Mouse (Mus musculus): Measurements from ENCODE around the gene Chn1.
A peak's percentile ranks its signal among the peaks of the same experiment; 100 is the strongest.

Chn1 gene

DNA sequence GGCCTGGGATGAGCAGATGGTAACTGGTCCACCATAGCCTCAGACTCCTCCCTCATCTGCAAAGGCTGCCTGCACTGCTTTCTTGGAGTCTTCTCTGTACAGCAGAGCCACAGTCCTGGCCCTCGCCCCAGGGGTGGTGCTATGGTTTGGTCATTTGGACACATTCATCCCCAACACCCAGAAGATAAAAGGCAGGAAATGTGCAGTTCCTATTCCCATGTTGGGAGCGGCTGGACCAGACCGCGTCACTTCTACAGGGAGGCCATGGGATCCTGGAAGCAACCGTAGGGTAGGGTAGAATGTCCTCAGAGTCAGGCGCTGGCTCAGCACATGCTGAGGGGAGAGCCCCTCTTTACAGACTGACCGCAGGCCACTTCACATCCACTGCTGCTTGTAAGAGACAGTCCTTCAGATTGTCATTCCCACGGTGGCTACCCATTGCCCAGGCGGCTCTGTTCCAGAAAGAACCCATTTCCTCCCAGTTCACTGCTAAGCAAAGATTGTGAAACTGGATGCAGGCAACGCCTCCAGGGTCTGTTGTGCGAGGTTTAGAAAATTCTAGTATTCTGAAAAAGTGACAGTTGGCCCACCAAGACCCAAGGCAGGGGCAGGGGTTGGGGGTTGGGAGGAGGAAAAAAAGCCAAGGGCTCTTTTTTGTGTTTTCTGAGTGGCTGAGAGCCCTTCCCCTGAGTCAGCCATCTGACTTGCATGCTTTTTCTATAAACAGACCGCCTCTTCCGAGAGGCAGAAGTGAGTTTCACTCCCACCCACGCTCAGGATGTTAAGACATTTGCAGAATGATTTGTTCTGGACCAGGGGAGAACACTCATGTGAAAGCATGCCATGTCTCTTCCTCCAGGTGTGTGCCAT lies 182.7 kb downstream of the Chn1 start:
- DNase-seq (ENCODE audit: low read depth, low spot score) = peak; percentile 66

DNA sequence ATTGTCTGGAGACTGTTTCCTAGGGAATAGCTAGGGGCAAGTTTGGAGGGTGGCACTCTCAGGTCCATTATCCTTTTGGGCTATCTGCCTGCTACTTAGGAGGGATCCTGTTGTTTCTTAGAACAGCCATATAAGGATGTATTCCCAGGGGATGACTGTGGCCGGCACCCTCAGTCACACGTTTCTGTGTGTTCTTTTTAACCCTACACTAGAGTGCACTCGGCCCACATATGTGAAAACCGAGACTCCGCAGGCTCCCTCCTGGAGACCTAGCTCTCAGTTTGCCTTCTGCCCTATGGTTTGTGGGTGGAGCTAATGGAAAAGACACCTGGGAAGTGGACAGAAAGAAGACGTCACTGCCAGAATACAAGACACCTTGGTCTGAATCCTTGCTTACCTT lies 183.9 kb downstream of the Chn1 start:
- DNase-seq (ENCODE audit: low read depth, low spot score) = no peak

DNA sequence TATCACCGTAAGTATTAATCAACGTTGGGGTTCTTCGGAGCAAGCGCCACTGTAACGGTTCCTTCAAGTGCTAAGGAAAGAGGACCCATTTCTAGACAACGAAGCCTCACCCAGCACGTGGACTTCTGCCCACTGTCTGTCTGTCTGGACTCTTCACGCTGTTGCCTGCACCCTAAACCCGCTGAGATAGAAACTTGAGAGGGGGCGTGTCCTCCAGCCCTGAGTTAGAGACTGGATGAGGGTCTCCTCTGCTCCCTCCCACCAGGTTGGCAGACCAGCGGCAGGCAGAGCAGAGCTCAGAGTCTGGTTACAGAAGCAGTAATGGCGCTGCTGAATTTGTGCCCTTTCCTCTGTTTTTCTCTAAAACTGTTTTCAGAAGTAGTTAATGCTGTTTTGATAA lies 185.0 kb downstream of the Chn1 start:
- DNase-seq (ENCODE audit: low read depth, low spot score) = no peak

DNA sequence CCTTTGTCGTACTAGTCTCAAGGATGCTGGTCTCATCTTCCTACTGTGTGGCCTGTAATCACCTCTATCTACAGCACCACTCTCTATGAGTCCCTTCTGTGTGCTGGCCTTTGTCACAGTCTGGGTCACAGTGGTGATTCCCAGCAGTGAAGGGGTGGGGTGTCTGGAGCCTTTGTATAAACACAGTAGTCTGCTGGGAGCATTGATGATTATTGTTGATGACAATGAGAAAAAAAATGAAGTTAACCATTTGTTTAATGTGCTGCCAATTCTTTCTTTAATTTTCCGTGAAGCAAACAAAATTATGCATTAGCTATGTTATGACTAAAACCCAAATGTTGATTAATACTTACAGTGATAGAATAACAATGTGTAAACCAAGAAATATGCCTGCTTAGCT lies 186.2 kb downstream of the Chn1 start:
- no peak for DNase-seq (ENCODE audit: low read depth, low spot score)

DNA sequence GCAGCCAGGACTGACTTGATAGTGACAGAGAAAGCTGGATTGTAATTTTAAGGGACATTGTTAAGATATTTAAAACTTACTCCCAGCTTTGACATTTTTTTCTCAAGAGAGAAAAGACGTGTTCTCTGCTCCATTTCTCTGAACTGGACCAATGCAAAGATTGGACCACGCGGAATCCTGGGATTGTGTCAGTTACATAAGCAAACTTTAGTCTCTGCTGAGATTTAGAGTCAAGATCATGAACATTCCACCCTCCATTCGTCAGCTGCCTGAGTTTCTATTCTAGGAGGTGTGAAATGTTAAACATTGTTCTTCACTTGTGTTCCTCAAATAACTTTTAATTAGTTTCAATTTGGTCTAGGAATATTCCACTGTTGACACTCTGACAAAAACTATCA lies 188.0 kb downstream of the Chn1 start:
- DNase-seq (ENCODE audit: low read depth, low spot score) = no peak

DNA sequence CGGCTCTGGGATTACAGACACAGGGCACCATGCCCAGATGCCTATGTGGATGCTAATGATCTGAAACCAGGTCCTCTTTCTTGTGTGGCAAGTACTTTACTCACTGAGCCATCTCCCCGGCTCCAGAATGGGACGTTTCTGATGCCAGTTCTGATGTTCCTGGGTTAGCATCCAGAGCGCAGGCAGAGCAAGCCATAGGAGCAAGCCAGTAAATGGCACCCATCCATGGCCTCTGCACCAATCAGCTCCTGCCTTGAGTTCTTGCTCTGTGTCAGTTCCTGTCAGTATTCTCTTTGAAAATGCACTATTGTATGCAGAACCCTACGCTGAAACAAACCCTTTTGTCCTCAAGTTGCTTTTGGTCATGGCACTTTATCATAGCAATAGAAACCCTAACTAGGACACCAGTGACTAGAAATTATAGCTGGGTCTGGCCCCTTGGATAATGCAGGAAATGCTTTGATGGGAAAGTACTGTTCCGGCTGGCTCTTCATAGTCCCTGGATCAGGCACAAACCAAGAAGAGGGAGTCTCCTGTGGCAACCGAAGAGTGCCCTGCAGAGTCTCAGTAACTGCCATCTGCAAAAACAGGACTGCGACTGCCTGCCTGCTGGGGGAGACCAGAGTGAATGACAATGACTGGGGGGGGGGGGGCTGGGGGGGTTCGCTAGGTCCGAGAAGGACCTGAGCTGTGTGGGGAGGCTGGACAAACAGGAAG lies 188.6 kb downstream of the Chn1 start:
- DNase-seq (ENCODE audit: low read depth, low spot score) = no peak

DNA sequence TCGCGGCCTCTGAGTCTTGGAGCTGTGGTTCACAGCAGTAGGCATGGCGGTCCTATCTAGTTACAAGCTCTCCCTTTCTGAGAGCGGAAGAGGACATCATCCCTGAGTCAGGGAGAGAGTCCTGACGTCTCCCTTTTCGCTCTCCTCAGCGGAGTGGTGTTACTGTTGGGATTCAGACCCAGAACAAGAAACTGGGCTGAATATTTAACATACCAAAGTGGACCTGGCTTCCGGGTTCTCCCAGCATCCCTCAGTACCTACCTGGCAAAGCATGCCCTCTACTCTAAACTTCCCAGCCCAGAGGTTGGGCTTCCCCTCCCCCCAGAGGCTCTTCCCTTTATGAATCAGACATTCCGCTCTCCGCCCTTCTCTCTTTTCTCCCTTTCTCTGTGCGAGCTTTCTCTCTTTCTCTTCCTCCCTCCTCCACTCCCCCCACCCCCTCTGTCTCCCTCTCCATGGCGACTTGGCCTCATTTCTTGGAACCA lies 189.8 kb downstream of the Chn1 start:
- DNase-seq (ENCODE audit: low read depth, low spot score) = peak; percentile 35

DNA sequence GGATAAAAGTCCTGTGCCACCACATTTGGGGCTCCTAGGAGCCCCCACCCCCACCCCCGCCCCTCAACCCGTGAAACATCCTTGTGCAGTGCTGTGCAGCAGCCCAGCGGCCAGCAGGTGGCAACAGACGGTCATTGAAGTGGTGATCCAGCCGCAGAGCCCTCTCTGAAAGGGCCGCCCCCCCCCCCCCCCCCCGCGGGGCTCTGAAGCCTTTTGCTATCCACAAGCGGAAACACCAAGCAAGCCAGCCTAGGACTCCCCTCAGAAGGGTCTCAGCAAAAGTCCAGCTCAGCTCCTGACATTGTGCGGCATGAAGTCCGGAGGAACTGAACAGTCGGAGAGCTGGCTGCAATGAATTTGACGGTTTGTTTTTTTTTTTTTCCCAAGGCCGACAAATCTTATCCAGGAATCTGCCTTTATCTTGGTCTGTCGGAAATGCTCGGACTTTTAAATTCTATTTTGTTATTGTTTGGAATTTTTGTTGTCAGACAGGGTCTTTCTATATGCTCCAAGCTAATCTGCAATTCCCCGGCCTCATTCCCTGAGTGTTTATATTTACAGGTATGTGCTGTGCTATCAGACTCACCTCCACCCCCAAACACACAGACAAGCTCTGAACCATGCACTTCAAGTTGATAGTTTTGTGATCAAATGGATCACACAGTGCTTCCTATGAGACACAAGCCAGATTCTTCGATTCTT lies 190.3 kb downstream of the Chn1 start:
- DNase-seq (ENCODE audit: low read depth, low spot score) = peak; percentile 76

DNA sequence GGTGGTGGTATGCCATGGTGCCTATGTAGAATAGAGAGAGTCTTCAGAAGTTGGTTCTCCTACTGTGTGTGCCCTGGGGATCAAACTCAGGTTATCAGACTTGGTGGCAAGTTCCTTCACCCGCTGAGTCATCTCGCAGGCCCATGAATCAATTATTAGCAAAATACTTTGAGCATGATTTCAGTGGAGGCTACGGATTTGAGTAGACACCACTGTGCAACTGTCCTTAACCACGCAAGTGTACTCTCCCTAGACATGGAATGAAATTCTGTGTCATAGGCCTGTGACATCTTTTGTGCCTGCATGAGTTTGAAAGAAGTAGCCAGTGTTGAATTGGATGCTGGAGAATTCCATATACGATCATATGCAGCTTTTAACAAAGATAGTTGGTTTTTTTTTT lies 194.4 kb downstream of the Chn1 start:
- no peak for DNase-seq (ENCODE audit: low read depth, low spot score)

DNA sequence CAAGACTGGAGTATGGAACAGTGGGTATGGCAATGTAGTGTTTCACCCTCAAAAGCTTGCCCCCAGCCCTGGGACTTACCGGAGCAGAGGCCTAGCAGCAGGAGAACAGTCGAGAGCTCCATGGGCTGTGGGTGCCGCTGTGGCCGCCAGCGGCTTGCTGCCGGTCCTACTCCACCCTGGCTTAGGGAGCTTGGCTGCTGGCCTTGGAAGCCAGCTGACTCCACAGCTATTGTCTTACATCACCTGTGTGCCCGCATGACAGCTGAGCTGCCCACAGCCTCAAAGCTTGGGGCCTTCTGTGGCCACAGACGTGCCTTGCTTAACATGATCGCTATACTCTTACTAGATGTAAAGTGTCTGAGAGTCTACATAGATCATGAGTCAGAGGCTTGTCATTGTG lies 195.0 kb downstream of the Chn1 start, which contains the start of gene Chrna1:
Gene Chrna1, minus strand, starts transcription at position 173 of the 400 bp plus-strand sequence.
- DNase-seq (ENCODE audit: low read depth, low spot score) = no peak

DNA sequence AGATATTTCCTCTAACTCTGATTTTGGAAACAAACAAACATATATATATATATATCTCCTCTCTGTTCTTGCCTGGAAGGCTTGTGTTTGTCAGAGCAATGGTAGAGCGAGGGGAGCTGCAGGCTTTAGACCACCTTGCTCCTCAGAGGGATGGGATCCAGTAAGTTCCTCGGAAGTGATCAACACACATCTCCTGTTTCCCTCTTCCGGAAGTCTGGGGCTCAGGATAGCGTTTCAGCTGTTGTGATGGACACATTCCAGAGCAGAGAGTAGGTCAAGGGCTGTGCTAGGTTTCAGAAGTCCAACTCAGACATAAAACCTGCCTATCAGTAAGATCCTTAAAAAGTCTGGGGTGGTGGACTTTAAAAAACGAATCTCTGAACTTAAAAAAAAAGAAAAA lies 196.0 kb downstream of the Chn1 start:
- no peak for DNase-seq (ENCODE audit: low read depth, low spot score)

DNA sequence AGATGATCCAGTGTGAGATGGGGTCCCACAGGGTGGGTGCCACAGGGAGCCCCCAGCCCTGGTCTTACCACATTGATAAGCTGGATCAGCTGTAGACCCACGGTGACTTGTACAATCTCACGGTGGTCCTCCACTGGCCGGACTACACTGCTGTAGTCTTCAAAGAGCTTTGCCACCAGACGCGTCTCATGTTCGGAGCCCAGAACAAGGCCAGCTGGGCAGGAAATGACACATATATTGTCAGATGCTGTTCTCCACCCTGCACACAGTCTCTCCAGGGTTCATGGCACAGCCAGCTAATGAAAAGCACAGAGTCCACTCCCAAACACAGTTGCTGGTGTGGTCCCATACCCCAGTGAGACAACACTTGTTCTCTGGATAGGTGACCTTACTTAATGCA lies 200.7 kb downstream of the Chn1 start:
- no peak for DNase-seq (ENCODE audit: low read depth, low spot score)

DNA sequence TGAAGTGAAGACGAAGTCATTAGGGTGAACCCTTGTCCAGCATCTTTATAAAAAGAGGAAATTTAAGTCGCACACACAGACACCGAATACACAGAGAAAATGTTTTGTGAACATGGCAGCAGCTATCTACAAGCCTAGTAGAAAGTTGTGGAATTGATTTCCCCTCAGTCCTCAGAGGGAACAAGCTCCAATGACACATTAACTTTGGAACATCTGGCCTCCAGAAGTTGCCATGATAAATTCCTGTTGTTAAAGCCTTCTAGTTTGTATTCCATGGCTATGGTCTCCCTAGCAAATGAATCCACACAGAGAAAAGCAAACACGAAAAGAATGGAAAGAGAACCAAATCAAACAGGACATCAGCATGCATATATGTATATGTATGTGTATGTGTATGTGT lies 201.6 kb downstream of the Chn1 start:
- no peak for DNase-seq (ENCODE audit: low read depth, low spot score)

DNA sequence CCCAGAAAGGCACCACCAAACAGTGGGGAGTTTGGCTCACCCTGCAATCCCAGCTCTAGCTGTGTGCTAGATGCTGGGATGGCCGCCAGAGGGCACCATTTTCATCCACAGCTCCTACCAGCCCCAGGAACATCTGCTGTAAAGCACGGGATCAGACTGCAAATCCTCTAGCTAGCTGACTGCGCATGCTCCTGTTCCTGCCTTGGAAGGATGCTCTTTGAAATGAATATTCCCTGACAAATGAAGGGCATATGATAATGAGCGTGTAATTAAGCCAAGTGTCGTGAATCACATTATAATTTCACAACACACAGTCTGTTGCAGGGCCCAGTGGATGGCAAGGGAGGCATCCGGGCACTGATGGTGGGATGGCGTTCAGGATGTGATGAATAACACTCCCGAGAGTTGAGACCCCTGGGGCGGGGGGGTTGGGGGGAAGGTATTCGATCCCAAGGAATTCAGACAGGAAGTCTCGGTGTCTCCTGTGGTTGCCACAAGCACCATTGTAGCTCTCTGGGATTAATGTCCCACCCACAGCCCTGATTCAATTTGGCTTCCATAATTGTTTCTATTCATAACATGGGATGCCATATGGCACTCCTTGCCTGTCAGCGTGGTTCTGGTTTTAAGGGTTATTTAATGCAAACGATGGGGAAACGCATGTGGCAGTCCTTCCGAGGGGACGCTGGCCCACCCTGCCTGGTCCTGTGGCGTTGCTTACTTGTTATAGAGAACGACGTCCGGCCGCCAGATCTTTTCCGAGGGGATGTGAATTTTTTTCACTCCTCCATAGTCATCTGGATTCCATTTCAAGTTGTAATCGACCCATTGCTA lies 202.4 kb downstream of the Chn1 start:
- peak; percentile 93 for DNase-seq (ENCODE audit: low read depth, low spot score)

DNA sequence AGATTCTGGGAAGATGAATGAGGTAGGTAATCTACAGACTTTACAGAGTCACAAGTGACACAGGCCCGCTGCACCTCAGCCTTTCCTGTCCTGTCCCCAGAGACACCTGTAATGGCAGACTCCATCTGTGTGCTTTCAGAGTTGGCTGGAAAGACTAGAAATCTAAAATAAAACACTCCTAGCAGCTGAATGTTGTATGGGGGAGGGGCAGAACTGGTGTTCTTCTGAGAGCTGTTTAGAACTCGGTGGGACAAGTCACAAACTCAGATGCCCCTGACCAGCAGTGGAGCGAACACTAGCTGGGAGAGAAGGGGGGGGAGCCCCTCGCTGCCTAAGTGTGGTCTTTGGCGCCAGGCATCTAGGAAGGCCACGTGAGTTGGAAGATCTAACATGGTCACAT lies 203.2 kb downstream of the Chn1 start:
- no peak for DNase-seq (ENCODE audit: low read depth, low spot score)

DNA sequence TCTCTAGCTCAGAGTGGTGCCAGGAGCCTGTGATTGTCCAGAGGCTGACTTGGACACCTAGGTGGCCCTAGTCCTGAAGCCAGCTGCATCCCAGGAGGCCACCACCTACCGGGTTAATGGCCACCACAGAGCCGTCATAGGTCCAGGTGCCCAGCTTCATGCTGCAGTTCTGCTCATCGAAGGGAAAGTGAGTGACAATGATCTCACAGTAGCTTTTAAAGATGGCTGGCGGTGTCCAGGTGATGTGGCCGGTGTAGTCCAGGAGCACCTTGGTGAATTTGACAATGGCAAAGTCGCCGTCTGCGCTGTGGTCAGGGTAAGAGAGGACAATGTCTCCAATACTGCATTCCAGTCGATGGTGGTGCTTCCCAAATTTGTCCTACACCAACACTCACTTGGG lies 203.8 kb downstream of the Chn1 start:
- DNase-seq (ENCODE audit: low read depth, low spot score) = no peak

DNA sequence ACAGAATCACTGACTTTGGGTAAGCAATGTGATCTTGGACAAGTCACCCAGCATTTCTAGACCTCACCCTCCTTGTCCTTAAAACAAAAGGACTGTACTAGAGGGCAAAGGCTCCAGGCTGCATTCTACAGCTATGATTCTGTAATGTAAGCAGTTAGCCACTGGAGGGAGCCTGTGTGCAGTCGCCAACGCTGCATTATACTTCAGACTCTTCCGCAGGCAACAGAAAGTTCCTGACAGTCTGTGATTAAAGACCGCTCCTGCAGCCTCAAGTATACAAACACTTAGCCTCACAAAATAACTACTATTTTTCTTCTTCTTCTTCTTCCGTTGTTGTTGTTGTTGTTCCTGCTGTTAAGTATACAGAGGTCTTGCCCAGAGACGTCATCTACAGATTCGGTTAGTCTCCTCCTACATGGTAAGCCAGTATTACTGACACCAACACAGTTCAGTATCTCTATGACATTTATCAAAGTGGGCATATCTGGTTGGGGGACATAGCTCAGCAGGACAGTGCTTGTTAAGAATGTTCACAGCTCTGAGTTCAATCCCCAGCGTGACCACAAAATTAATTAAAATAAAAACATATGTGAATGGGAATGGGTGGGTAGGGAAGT lies 208.0 kb downstream of the Chn1 start:
- peak; percentile 80 for DNase-seq (ENCODE audit: low read depth, low spot score)

DNA sequence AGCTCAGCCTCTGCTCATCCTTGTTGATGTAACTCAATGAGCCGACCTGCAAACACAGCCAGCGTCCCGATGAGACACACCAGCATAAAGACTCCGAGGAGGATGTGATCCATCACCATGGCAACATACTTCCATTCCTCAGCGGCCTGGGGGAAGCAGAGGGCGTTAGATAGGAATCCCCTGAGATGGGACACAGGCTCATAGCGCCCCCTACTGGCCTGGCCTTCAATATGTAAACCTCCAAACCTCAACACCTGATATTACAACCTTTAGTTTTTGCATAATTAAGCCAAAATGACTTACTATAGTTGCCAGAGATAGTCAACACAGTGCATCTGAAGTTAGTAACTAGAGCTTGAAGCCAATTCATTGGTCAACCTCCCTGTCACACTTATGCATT lies 209.0 kb downstream of the Chn1 start:
- DNase-seq (ENCODE audit: low read depth, low spot score) = peak; percentile 89

DNA sequence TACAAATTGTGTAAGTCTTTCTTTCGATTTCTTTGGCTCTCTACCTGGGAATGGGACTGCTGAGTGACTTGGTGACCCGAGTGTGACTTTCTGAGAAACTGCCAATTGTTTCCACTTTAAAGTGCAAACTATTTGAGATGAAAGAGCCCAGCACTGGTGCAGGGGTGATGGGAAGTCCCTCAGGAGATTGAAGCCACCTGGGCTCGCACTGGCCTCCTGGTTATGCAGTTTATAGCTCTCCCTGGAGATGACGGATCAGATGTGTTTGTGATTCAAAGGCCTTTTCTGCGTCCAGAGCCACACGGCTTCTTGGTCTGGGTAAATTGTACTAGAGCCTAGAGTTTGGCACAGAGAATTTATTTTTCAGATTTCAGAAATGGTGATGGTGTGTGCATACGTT lies 211.5 kb downstream of the Chn1 start:
- DNase-seq (ENCODE audit: low read depth, low spot score) = no peak

DNA sequence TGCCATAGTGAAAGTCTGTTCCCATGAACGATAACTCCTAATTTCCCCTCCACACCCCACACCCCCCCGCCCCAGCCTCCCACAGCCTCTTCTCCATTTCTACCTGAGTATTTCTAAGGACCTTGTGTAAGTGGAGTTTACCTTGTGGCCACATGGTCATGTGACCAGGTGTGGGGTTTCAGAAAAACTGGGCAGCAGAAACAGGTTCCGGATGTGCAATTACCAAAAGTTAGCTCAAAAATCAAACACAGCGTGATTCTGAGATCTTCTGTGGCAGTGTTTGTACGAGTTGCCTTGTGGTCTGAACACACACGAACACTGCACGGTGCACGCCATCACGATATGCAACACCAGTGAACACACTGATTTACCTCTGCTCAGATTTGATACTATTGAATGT lies 212.5 kb downstream of the Chn1 start:
- DNase-seq (ENCODE audit: low read depth, low spot score) = no peak

DNA sequence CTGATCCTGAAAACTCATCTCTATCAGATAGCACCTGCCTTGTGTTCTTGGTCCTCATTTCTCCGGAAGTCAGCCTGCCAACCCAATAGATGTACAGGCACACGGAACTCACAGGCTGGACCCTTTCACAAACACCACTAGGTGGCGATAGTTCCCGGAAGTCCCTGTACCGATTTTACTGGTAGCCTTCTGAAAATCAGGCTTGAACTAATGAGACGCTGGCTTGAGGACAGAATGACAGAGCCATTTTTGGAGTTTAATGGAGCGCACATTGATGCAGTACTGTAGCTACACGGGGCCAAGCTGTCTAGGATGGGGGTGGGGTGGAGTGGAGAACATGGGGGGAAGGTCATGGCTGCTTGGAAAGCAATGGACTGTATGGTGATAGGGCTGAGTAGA lies 213.5 kb downstream of the Chn1 start:
- peak; percentile 89 for DNase-seq (ENCODE audit: low read depth, low spot score)
